Mouse (Mus musculus): ENCODE measurements around the gene Gba2.

- TF ChIP-seq POLR2A (IDR thresholded peaks at IDR 0.05; ENCODE audit: borderline replicate concordance, insufficient read depth, low read length): no peak
- TF ChIP-seq CTCF (IDR thresholded peaks at IDR 0.05; ENCODE audit: borderline replicate concordance, insufficient read depth, low read depth, low read length): no peak
These were observed 7.0 kb upstream of the Gba2 start for GRCm38 (mm10) chr4:43585682-43586081.

All from cerebellum, adult 2 months (tissue).